In the genomic region with DNA sequence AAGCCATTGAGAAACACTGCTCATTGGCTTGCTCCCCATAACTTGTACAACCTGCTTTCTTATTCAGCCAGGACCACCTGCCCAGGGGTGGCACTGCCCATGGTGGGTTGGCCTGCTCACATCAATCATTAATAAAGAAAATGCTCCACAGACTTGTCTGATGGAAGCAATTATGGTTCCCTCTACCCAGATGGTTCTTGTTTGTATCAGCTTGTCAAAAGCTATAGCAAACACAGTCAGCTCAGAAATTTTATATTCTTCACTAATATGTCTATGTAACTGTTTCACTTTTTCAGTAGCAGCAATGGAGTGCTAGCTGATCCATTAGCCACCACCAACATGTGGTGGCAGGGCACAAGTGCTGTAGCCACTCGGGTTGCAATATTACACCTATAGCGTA, we compare ENCODE assay signal across 26 mouse cellular contexts.
"Had no signal": no experiment of that assay in that cellular context is flagged by ENCODE, and none has a peak within 500 bp of the region (broad histone marks: within the 10 kb centered on the region; RNA-seq: fewer than 3 reads in every experiment).

No protein-coding gene starts in this region.

- ATAC-seq: hindbrain, postnatal 0 days; intestine, embryonic 16.5 days had no signal

- H3K27me3 ChIP-seq: heart, embryonic 13.5 days; heart, embryonic 15.5 days; hindbrain, embryonic 13.5 days; hindbrain, embryonic 15.5 days; kidney, embryonic 15.5 days; limb, embryonic 12.5 days; liver, embryonic 13.5 days; liver, embryonic 15.5 days had no signal

- H3K4me1 ChIP-seq: liver, embryonic 13.5 days; liver, embryonic 15.5 days had no signal

- H3K4me2 ChIP-seq: heart, embryonic 13.5 days; heart, embryonic 15.5 days; hindbrain, embryonic 13.5 days; hindbrain, embryonic 15.5 days; kidney, embryonic 15.5 days; limb, embryonic 12.5 days; liver, embryonic 11.5 days; liver, embryonic 13.5 days; liver, embryonic 15.5 days had no signal

- H3K9me3 ChIP-seq: heart, embryonic 10.5 days; heart, embryonic 13.5 days; heart, embryonic 15.5 days; hindbrain, embryonic 13.5 days; hindbrain, embryonic 15.5 days; kidney, embryonic 15.5 days; limb, embryonic 12.5 days; liver, embryonic 13.5 days; liver, embryonic 15.5 days had no signal

- H3K27ac ChIP-seq: heart, embryonic 10.5 days; hindbrain, embryonic 13.5 days; hindbrain, embryonic 15.5 days; hindbrain, postnatal 0 days; kidney, embryonic 15.5 days; limb, embryonic 12.5 days; liver, embryonic 13.5 days; liver, embryonic 15.5 days had no signal

- H3K9ac ChIP-seq: heart, embryonic 13.5 days; heart, embryonic 15.5 days; hindbrain, embryonic 13.5 days; hindbrain, embryonic 15.5 days; kidney, embryonic 15.5 days; limb, embryonic 12.5 days; liver, embryonic 13.5 days; liver, embryonic 15.5 days had no signal

- DNase-seq: gastrocnemius, postnatal 10 days; gastrocnemius, postnatal 36 days; heart, adult 18-20 months; heart, postnatal 14 days; heart, postnatal 36 days; kidney, adult 11 months; kidney, adult 2 months; kidney, adult 9 months; kidney, postnatal 14 days; kidney, postnatal 36 days; layer of hippocampus, adult 9-11 months; layer of hippocampus, postnatal 36 days; left cerebral cortex, postnatal 4 days; liver; liver, embryonic 13.5 days had no signal

- H3K36me3 ChIP-seq: heart, embryonic 10.5 days; heart, embryonic 13.5 days; heart, embryonic 15.5 days; hindbrain, embryonic 13.5 days; hindbrain, embryonic 15.5 days; kidney, embryonic 15.5 days; limb, embryonic 12.5 days; liver, embryonic 13.5 days; liver, embryonic 15.5 days had no signal

- H3K4me3 ChIP-seq: heart, embryonic 10.5 days; heart, embryonic 13.5 days; heart, embryonic 15.5 days; hindbrain, embryonic 13.5 days; hindbrain, embryonic 15.5 days; kidney, embryonic 15.5 days; limb, embryonic 12.5 days; liver, embryonic 13.5 days; liver, embryonic 15.5 days had no signal
